Mouse (Mus musculus) E14TG2a.4 (cell line): Measurements from ENCODE around the gene Mid1.
"Not testable (repeated sequence)": the region's sequence is repeated elsewhere in the genome, so short reads cannot be mapped to it uniquely, and the experiment has no call there.

ENCODE experiments used
- CTCF ChIP-seq: conservative IDR thresholded peaks from 2 replicates; pipeline ENCODE4 v1.5.1; 2014; ENCODE audit warnings: low read length
- NANOG ChIP-seq: IDR thresholded peaks from 2 replicates; pipeline ENCODE4 v1.6.1; 2014; ENCODE audit warnings: borderline replicate concordance, low read length, mixed read lengths
- POU5F1 ChIP-seq: IDR thresholded peaks from 2 replicates; pipeline ENCODE4 v1.6.1; 2014; ENCODE audit warnings: low read length, borderline replicate concordance

GRCm38 (mm10) chrX:170013421-170013820 lies 328.4 kb downstream of the Mid1 start:
- not testable (repeated sequence) for TF ChIP-seq CTCF, NANOG, POU5F1
